Mouse (Mus musculus) neutrophil, adult 83 days (primary cell): Measurements from ENCODE around the gene Gm10160. TPM values are rescaled to one million over a fixed set of nuclear protein-coding genes. Genes with fewer than 3 reads are reported as not detected.

Experiments
- total RNA-seq, 2 experiments: library from RNA; stranded (reverse); gene quantifications; one replicate each; pipeline ENCODE4 v1.2.4; 2023

Gm10160 gene
- total RNA-seq: not detected

GRCm38 (mm10) chr7:81855694-81856093 is at the start of gene Gm10160:
Gene Gm10160, minus strand, starts transcription at chr7:81855794.

GRCm38 (mm10) chr7:81858968-81859721 is 3.6 kb upstream of the Gm10160 start, which contains the start of gene Tm6sf1:
Gene Tm6sf1, plus strand, starts transcription at chr7:81859001.

GRCm38 (mm10) chr7:81829379-81829894 is 26.2 kb downstream of the Gm10160 start, which contains the start of gene Btbd1:
Gene Btbd1, minus strand, starts transcription at chr7:81829431.

Other genes with a start within 250 kb of the Gm10160 start
- gene Homer2, start 148.3 kb downstream of the Gm10160 start, total RNA-seq: under 1 TPM; 0.04 to 0.96 TPM
- gene Ramac, start 92.9 kb downstream of the Gm10160 start, total RNA-seq: 10 to 100 TPM; 39.5 to 42.7 TPM
- 10 to 100 TPM; 10.4 to 11.3 TPM for gene 3110040N11Rik, start 66.3 kb downstream of the Gm10160 start, total RNA-seq
- 10 to 100 TPM; 44.6 to 57.8 TPM for gene Btbd1, start 26.4 kb downstream of the Gm10160 start, total RNA-seq
- 100 to 1,000 TPM; 201 to 230 TPM for gene Tm6sf1, start 3.2 kb upstream of the Gm10160 start, total RNA-seq
- under 1 TPM in 1 of 2 experiments, not detected in 1; 0.04 TPM for gene Hdgfl3, start 78.7 kb upstream of the Gm10160 start, total RNA-seq
- gene Bnc1, start 136.5 kb upstream of the Gm10160 start, total RNA-seq: not detected